Mouse (Mus musculus) skeletal muscle tissue, adult 2 months (tissue): ENCODE data around the gene Gm21822.
"Not testable (repeated sequence)": the region's sequence is repeated elsewhere in the genome, so short reads cannot be mapped to it uniquely, and the experiment has no call there.

Experiments used
- DNase-seq: peaks from one replicate; pipeline ENCODE4 v3.0.0-alpha.2; 2012; ENCODE audit warnings: low read depth, low spot score

Gene Gm21822

GRCm38 (mm10) chrY:18654182-18654581 is at the start of gene Gm21822:
Gm21822 (plus strand) TSS chrY:18654482.
- DNase-seq: not testable (repeated sequence)
